Mouse (Mus musculus): ENCODE measurements around the gene Rpgrip1l. TPM values are rescaled to one million over a fixed set of nuclear protein-coding genes. Genes with fewer than 3 reads are reported as not detected.
A peak's percentile ranks its signal among the peaks of the same experiment; 100 is the strongest.

Rpgrip1l gene
- polyA plus RNA-seq, 1 experiment from 2014 or later = 7.9 TPM

- no peak overlapping the region for H3K4me2 ChIP-seq (replicated peaks; ENCODE audit: low read depth, low read length)
- peak; percentile 73 for ATAC-seq (ENCODE audit: low FRiP score, low TSS enrichment)
- no peak overlapping the region for H3K27ac ChIP-seq (ENCODE audit: low read length)
- H3K27me3 ChIP-seq (ENCODE audit: insufficient read depth, low read length) = no peaks in the 10 kb centered on the region
- no peaks in the 10 kb centered on the region for H3K4me1 ChIP-seq (ENCODE audit: insufficient read depth, low read length)
- no peak overlapping the region for H3K4me3 ChIP-seq (ENCODE audit: low read length)
- no peak overlapping the region for H3K9ac ChIP-seq (replicated peaks; ENCODE audit: low read length)
- 29% methylated on average over 13 of the region's 13 CpGs for WGBS
- no peaks in the 10 kb centered on the region for H3K36me3 ChIP-seq (ENCODE audit: insufficient read depth, low read length)
- no peaks in the 10 kb centered on the region for H3K9me3 ChIP-seq (ENCODE audit: low read length)
Observed at GRCm38 (mm10) chr8:91171605-91172004, 141.5 kb downstream of the Rpgrip1l start.

- Histone ChIP-seq H3K27me3 (ENCODE audit: insufficient read depth, low read length) (no peaks in the 10 kb centered on the region), H3K4me1 (ENCODE audit: insufficient read depth, low read length) (no peaks in the 10 kb centered on the region), H3K27ac (ENCODE audit: low read length) (no peak overlapping the region), H3K4me3 (ENCODE audit: low read length) (no peak overlapping the region), H3K36me3 (ENCODE audit: insufficient read depth, low read length) (no peaks in the 10 kb centered on the region), H3K9me3 (ENCODE audit: low read length) (no peaks in the 10 kb centered on the region), H3K9ac (replicated peaks; ENCODE audit: low read length) (no peak overlapping the region), H3K4me2 (replicated peaks; ENCODE audit: low read depth, low read length) (no peak overlapping the region)
- 66% methylated on average over 14 of the region's 14 CpGs for WGBS
- no peak for ATAC-seq (ENCODE audit: low FRiP score, low TSS enrichment)
Observed at GRCm38 (mm10) chr8:91170914-91171313, 142.1 kb downstream of the Rpgrip1l start.

- Histone ChIP-seq H3K4me3 (ENCODE audit: low read length) (no peak overlapping the region), H3K9ac (replicated peaks; ENCODE audit: low read length) (no peak overlapping the region), H3K9me3 (ENCODE audit: low read length) (no peaks in the 10 kb centered on the region), H3K4me2 (replicated peaks; ENCODE audit: low read depth, low read length) (no peak overlapping the region), H3K4me1 (ENCODE audit: insufficient read depth, low read length) (no peaks in the 10 kb centered on the region), H3K27ac (ENCODE audit: low read length) (no peak overlapping the region), H3K27me3 (ENCODE audit: insufficient read depth, low read length) (no peaks in the 10 kb centered on the region), H3K36me3 (ENCODE audit: insufficient read depth, low read length) (no peaks in the 10 kb centered on the region)
- ATAC-seq (ENCODE audit: low FRiP score, low TSS enrichment) = peak; percentile 19; the same call in 1 of the 2 replicates
- 57% methylated on average over 6 of the region's 6 CpGs for WGBS
Observed at GRCm38 (mm10) chr8:91170152-91170551, 142.9 kb downstream of the Rpgrip1l start.

Other genes starting within 250 kb of the Rpgrip1l start
- 19.1 and 22.8 TPM in 2 replicates for gene Rbl2, start 243.2 kb downstream of the Rpgrip1l start, polyA plus RNA-seq (2015; fragmentation: Nextera tagmentation; extraction: Ambion mirVana)
- 84.8 and 98.8 TPM in 2 replicates for gene Aktip, start 113.3 kb downstream of the Rpgrip1l start, polyA plus RNA-seq (2015; fragmentation: Nextera tagmentation; extraction: Ambion mirVana)
- gene Fto, start 263 bp upstream of the Rpgrip1l start, polyA plus RNA-seq (2015; fragmentation: Nextera tagmentation; extraction: Ambion mirVana) = 89.0 and 99.4 TPM in 2 replicates

All from kidney, embryonic 16.5 days (tissue).